ENCODE assay signal across 27 mouse cellular contexts in genomic region chr4:53827869-53828268, GRCm38 (mm10). TPM values are rescaled to one million over a fixed set of nuclear protein-coding genes. Genes with fewer than 3 reads are reported as not detected.
DNase-seq lines count a peak whose midpoint lies in the region; ATAC-seq and TF ChIP-seq lines count a peak whose summit lies in the region.
"Had no signal": no experiment of that assay in that cellular context is flagged by ENCODE, and none has a peak within 500 bp of the region (broad histone marks: within the 10 kb centered on the region; RNA-seq: fewer than 3 reads in every experiment).

No protein-coding gene starts in this region.

- H3K79me2 ChIP-seq in heart, adult 2 months (replicated peaks; ENCODE audit: control insufficient read depth, insufficient read depth, low read length) = 0 out of 2 replicates have a peak, but pooled peaks cover 2% of the 10 kb centered on the region
- H3K79me2 ChIP-seq in MEL (ENCODE audit: control insufficient read depth, insufficient read depth, low read length, poor library complexity) = peaks cover 4% of the 10 kb centered on the region

- H3K4me2 ChIP-seq in liver, postnatal 0 days (ENCODE audit: low read depth, low read length) = no peak overlapping the region
- no peak overlapping the region for H3K4me2 ChIP-seq in liver, embryonic 11.5 days
- H3K4me2 ChIP-seq in hindbrain, embryonic 14.5 days (replicated peaks) = no peak overlapping the region
- H3K4me2 ChIP-seq: heart, embryonic 11.5 days; kidney, embryonic 15.5 days; neural tube, embryonic 12.5 days had no signal

- no peak overlapping the region for H3K27ac ChIP-seq in heart, adult 2 months
- H3K27ac ChIP-seq in liver, postnatal 0 days (ENCODE audit: low read depth) = no peak overlapping the region
- no peak overlapping the region for H3K27ac ChIP-seq in liver, embryonic 11.5 days (ENCODE audit: low read depth, low read length)
- H3K27ac ChIP-seq in MEL (ENCODE audit: control insufficient read depth, low read depth, low read length) = no peak overlapping the region
- no peak overlapping the region for H3K27ac ChIP-seq in hindbrain, embryonic 14.5 days
- H3K27ac ChIP-seq: forebrain, embryonic 10.5 days; hindbrain, embryonic 10.5 days; hindbrain, postnatal 0 days; kidney, embryonic 15.5 days; neural tube, embryonic 12.5 days had no signal

- no peak for TF ChIP-seq RAD21 in MEL (IDR thresholded peaks at IDR 0.05; ENCODE audit: low read depth, low read length)

- no peak for ATAC-seq in liver, postnatal 0 days
- no peak for ATAC-seq in liver, embryonic 11.5 days (replicated peaks; ENCODE audit: low FRiP score)
- no peak for ATAC-seq in hindbrain, embryonic 14.5 days (ENCODE audit: low FRiP score)
- ATAC-seq: hindbrain, postnatal 0 days had no signal

- no peak for DNase-seq in heart, adult 2 months
- no peak for DNase-seq in heart, postnatal 25 days (ENCODE audit: low spot score)
- no peak for DNase-seq in liver, postnatal 0 days
- DNase-seq in liver, embryonic 11.5 days (ENCODE audit: low spot score) = no peak
- DNase-seq in A20 (ENCODE audit: low read depth, low spot score) = peak; percentile 18
- DNase-seq in MEL (ENCODE audit: low read depth, low spot score) = no peak
- DNase-seq in hindbrain, embryonic 14.5 days (ENCODE audit: low spot score) = no peak
- DNase-seq: adrenal gland, postnatal 36 days; B cell, adult 2 months; cerebellum, adult 11 months; cerebellum, adult 9-11 months; kidney, adult 11 months; lung, adult 2 months; lung, postnatal 4 days; retina, postnatal 1 day; right cerebral cortex, postnatal 25 days; thymus, postnatal 14 days had no signal

- H3K36me3 ChIP-seq in heart, adult 2 months (ENCODE audit: control insufficient read depth, insufficient read depth, low read length) = peaks cover 13% of the 10 kb centered on the region
- no peaks in the 10 kb centered on the region for H3K36me3 ChIP-seq in liver, postnatal 0 days (replicated peaks; ENCODE audit: insufficient read depth, low read length)
- no peaks in the 10 kb centered on the region for H3K36me3 ChIP-seq in liver, embryonic 11.5 days (ENCODE audit: control insufficient read depth, insufficient read depth, low read length)
- peaks cover 0 to 6% of the 10 kb centered on the region in 2 experiments; a peak in 2 of 4 replicates for H3K36me3 ChIP-seq in MEL (ENCODE audit: control insufficient read depth in 1 of 2, insufficient read depth in 2 of 2, low read length in 2 of 2)
- no peaks in the 10 kb centered on the region for H3K36me3 ChIP-seq in hindbrain, embryonic 14.5 days (replicated peaks; ENCODE audit: control insufficient read depth, insufficient read depth)
- H3K36me3 ChIP-seq: hindbrain, embryonic 10.5 days; kidney, embryonic 15.5 days; neural tube, embryonic 12.5 days had no signal

- peaks cover 8% of the 10 kb centered on the region for H3K4me1 ChIP-seq in heart, adult 2 months (ENCODE audit: control insufficient read depth, insufficient read depth, low read length)
- peaks cover 31% of the 10 kb centered on the region for H3K4me1 ChIP-seq in liver, postnatal 0 days (ENCODE audit: insufficient read depth)
- 0 out of 2 replicates have a peak, but pooled peaks cover 2% of the 10 kb centered on the region for H3K4me1 ChIP-seq in liver, embryonic 11.5 days (replicated peaks; ENCODE audit: control insufficient read depth, insufficient read depth, low read length)
- H3K4me1 ChIP-seq in MEL (ENCODE audit: control insufficient read depth in 1 of 2, insufficient read depth in 2 of 2, low read length in 2 of 2) = peaks cover 5 to 6% of the 10 kb centered on the region in 2 experiments; a peak in 3 of 4 replicates
- 0 out of 2 replicates have a peak, but pooled peaks cover 3% of the 10 kb centered on the region for H3K4me1 ChIP-seq in hindbrain, embryonic 14.5 days (replicated peaks; ENCODE audit: control insufficient read depth, insufficient read depth, low read length)

- 87% methylated on average over 5 of the region's 5 CpGs for WGBS in heart, adult 2 months
- WGBS in liver, postnatal 0 days (ENCODE audit: insufficient replicate concordance) = 75% methylated on average over 5 of the region's 5 CpGs
- WGBS in liver, embryonic 11.5 days = 85% methylated on average over 5 of the region's 5 CpGs
- WGBS in hindbrain, embryonic 14.5 days = 85% methylated on average over 5 of the region's 5 CpGs

- TF ChIP-seq CTCF in heart, adult 2 months (IDR thresholded peaks at IDR 0.05) = peak; percentile 21
- 0 out of 2 replicates have a peak, but pooled peaks have one; percentile 19 for TF ChIP-seq CTCF in liver, postnatal 0 days (IDR thresholded peaks at IDR 0.05; ENCODE audit: low read depth)
- TF ChIP-seq CTCF in MEL (IDR thresholded peaks at IDR 0.05 in 2 of 3, conservative IDR thresholded peaks at IDR 0.05 in 1 of 3; ENCODE audit: control insufficient read depth in 1 of 3, insufficient read depth in 1 of 3, low read depth in 2 of 3, low read length in 3 of 3, poor library complexity in 1 of 3, severe bottlenecking in 1 of 3) = peak; percentile 17 to 26 (median 19); a peak in 2 of 6 replicates

- H3K9ac ChIP-seq in heart, adult 2 months (ENCODE audit: low read depth, low read length) = no peak overlapping the region
- H3K9ac ChIP-seq in liver, postnatal 0 days (replicated peaks) = no peak overlapping the region
- no peak overlapping the region for H3K9ac ChIP-seq in liver, embryonic 11.5 days (ENCODE audit: low read depth, low read length)
- no peak overlapping the region for H3K9ac ChIP-seq in MEL (ENCODE audit: control insufficient read depth, low read depth, low read length, poor library complexity, severe bottlenecking)
- H3K9ac ChIP-seq in hindbrain, embryonic 14.5 days = no peak overlapping the region
- H3K9ac ChIP-seq: kidney, embryonic 15.5 days; neural tube, embryonic 12.5 days had no signal

- no peaks in the 10 kb centered on the region for H3K9me3 ChIP-seq in liver, postnatal 0 days (ENCODE audit: low read length)
- H3K9me3 ChIP-seq in liver, embryonic 11.5 days (ENCODE audit: control insufficient read depth, low read length) = no peaks in the 10 kb centered on the region
- H3K9me3 ChIP-seq in MEL (replicated peaks; ENCODE audit: insufficient read depth, low read length) = no peaks in the 10 kb centered on the region
- no peaks in the 10 kb centered on the region for H3K9me3 ChIP-seq in hindbrain, embryonic 14.5 days (ENCODE audit: control insufficient read depth, low read length)
- H3K9me3 ChIP-seq: forebrain, embryonic 10.5 days; hindbrain, embryonic 10.5 days; kidney, embryonic 15.5 days; neural tube, embryonic 12.5 days had no signal

- H3K4me3 ChIP-seq in heart, adult 2 months = no peak overlapping the region
- H3K4me3 ChIP-seq in liver, postnatal 0 days (ENCODE audit: low read depth, low read length) = no peak overlapping the region
- H3K4me3 ChIP-seq in liver, embryonic 11.5 days (ENCODE audit: low read depth, low read length) = no peak overlapping the region
- H3K4me3 ChIP-seq in MEL (ENCODE audit: control insufficient read depth in 1 of 2, insufficient read depth in 1 of 2, low read depth in 2 of 2, low read length in 2 of 2) = no peak overlapping the region
- no peak overlapping the region for H3K4me3 ChIP-seq in hindbrain, embryonic 14.5 days (replicated peaks; ENCODE audit: low read length)
- H3K4me3 ChIP-seq: forebrain, embryonic 10.5 days; hindbrain, embryonic 10.5 days; kidney, embryonic 15.5 days; neural tube, embryonic 12.5 days had no signal

- no peaks in the 10 kb centered on the region for H3K27me3 ChIP-seq in heart, adult 2 months (ENCODE audit: control insufficient read depth, insufficient read depth, low read length)
- H3K27me3 ChIP-seq in liver, postnatal 0 days (ENCODE audit: insufficient read depth, low read length) = no peaks in the 10 kb centered on the region
- no peaks in the 10 kb centered on the region for H3K27me3 ChIP-seq in liver, embryonic 11.5 days (replicated peaks; ENCODE audit: control insufficient read depth, insufficient read depth, low read length)
- no peaks in the 10 kb centered on the region; a peak in 1 of 4 replicates for H3K27me3 ChIP-seq in MEL (ENCODE audit: control insufficient read depth in 1 of 2, insufficient read depth in 2 of 2, low read length in 2 of 2)
- no peaks in the 10 kb centered on the region for H3K27me3 ChIP-seq in hindbrain, embryonic 14.5 days (ENCODE audit: control insufficient read depth, insufficient read depth, low read length)
- H3K27me3 ChIP-seq: kidney, embryonic 15.5 days; neural tube, embryonic 12.5 days had no signal

- no peak for TF ChIP-seq EP300 in heart, adult 2 months (IDR thresholded peaks at IDR 0.05; ENCODE audit: insufficient read depth, low read depth, low read length)
- TF ChIP-seq EP300 in liver, postnatal 0 days (IDR thresholded peaks at IDR 0.05; ENCODE audit: low read depth) = no peak
- TF ChIP-seq EP300 in MEL (IDR thresholded peaks at IDR 0.05; ENCODE audit: low read depth in 1 of 2, low read length in 2 of 2) = no peak

- no peak for TF ChIP-seq POLR2A in heart, adult 2 months (IDR thresholded peaks at IDR 0.05; ENCODE audit: insufficient read depth, low read depth, low read length)
- no peak for TF ChIP-seq POLR2A in MEL (IDR thresholded peaks at IDR 0.05; ENCODE audit: control insufficient read depth in 1 of 2, insufficient read depth in 1 of 2, low read depth in 1 of 2, low read length in 2 of 2, poor library complexity in 1 of 2)

- intact Hi-C loops in heart, adult 2 months (cut with DNase I) = no loop called here
- intact Hi-C loops in heart, postnatal 25 days (cut with DNase I) = no loop called here

RNA-seq across cellular contexts. Expression of gene Tmem38b, which starts 2.0 kb away (rescaled TPM):
- 10 to 100 TPM; 23.7 to 29.0 TPM for total RNA-seq in heart, adult 2 months (2021)
- 5.9 and 10.5 TPM in 2 replicates for polyA plus RNA-seq in heart, adult 2 months (2012; rRNA removed)
- total RNA-seq in heart, postnatal 25 days (2021) = 10 to 100 TPM; 18.2 to 19.3 TPM
- polyA plus RNA-seq in liver, postnatal 0 days (2015; fragmentation: Nextera tagmentation; extraction: Ambion mirVana) = 15.2 and 17.0 TPM in 2 replicates
- 4.5 and 5.1 TPM in 2 replicates for polyA plus RNA-seq in liver, embryonic 11.5 days (2014; fragmentation: Nextera tagmentation; extraction: Ambion mirVana)
- 3.1 and 3.9 TPM in 2 replicates for total RNA-seq in MEL (2012; rRNA removed)
- 1 to 10 TPM in 1 of 2 experiments, not detected in 1; 5.9 TPM for polyA plus RNA-seq in MEL (2012; ENCODE audit: insufficient read depth in 1 of 2, insufficient read length in 2 of 2, low read depth in 1 of 2, low replicate concordance in 2 of 2, missing spikeins in 1 of 2)
- 6.3 and 8.7 TPM in 2 replicates for polyA plus RNA-seq in hindbrain, embryonic 14.5 days (2014; fragmentation: Nextera tagmentation; extraction: Ambion mirVana)

RNA-seq across cellular contexts. Expression of gene Tal2, which starts 48.4 kb away (rescaled TPM):
- total RNA-seq in heart, adult 2 months (2021) = under 1 TPM in 1 of 2 experiments, not detected in 1; 0.16 TPM
- 0.04 and 0.06 TPM in 2 replicates for polyA plus RNA-seq in heart, adult 2 months (2012; rRNA removed)
- under 1 TPM in 1 of 2 experiments, not detected in 1; 0.16 TPM for total RNA-seq in heart, postnatal 25 days (2021)
- 0.05 TPM in 1 of 2 replicates, not detected in the other for polyA plus RNA-seq in liver, postnatal 0 days (2015; fragmentation: Nextera tagmentation; extraction: Ambion mirVana)
- 0.08 TPM in 1 of 2 replicates, not detected in the other for polyA plus RNA-seq in liver, embryonic 11.5 days (2014; fragmentation: Nextera tagmentation; extraction: Ambion mirVana)
- total RNA-seq in MEL (2012; rRNA removed) = not detected in 2 replicates
- polyA plus RNA-seq in MEL (2012; ENCODE audit: insufficient read depth in 1 of 2, insufficient read length in 2 of 2, low read depth in 1 of 2, low replicate concordance in 2 of 2, missing spikeins in 1 of 2) = under 1 TPM in 1 of 2 experiments, not detected in 1; 0.03 TPM
- 0.15 and 2.5 TPM in 2 replicates for polyA plus RNA-seq in hindbrain, embryonic 14.5 days (2014; fragmentation: Nextera tagmentation; extraction: Ambion mirVana)
- total RNA-seq: adrenal gland, postnatal 36 days had no signal
- polyA plus RNA-seq: heart, postnatal 0 days; large intestine, adult 2 months; liver, adult 2 months; spleen, adult 2 months had no signal
